Mouse (Mus musculus) CH12.LX (cell line): ENCODE measurements around the gene Glis1. TPM values are rescaled to one million over a fixed set of nuclear protein-coding genes. Genes with fewer than 3 reads are reported as not detected.

Experiments used
- DNase-seq: peaks from one replicate; pipeline ENCODE4 v3.0.0-alpha.2; 2013; ENCODE audit errors: extremely low read depth
- H3K27ac ChIP-seq: 2 replicates; pipeline ENCODE4 v1.5.1; 2012; ENCODE audit warnings: low read depth, mild to moderate bottlenecking, control low read depth, moderate library complexity; ENCODE audit not compliant: insufficient read depth
- H3K27me3 ChIP-seq: replicated peaks from 2 replicates; pipeline ENCODE3; 2012; ENCODE audit warnings: inconsistent platforms
- H3K36me3 ChIP-seq, 2 experiments: replicated peaks in 1 of 2; 2 replicates each; pipeline versions ENCODE3 to v1.6.1; 2012; ENCODE audit warnings: inconsistent platforms in 1 of 2, low read length in 1 of 2, mild to moderate bottlenecking in 1 of 2, mixed read lengths in 1 of 2, moderate library complexity in 1 of 2; ENCODE audit not compliant: control insufficient read depth in 1 of 2, insufficient read depth in 1 of 2
- H3K4me1 ChIP-seq, 2 experiments: 2 replicates each; pipeline ENCODE4 v1.6.1; 2012; ENCODE audit warnings: inconsistent platforms in 1 of 2, moderate library complexity in 1 of 2; ENCODE audit not compliant: insufficient read depth in 2 of 2, control insufficient read depth in 1 of 2
- H3K4me2 ChIP-seq: 2 replicates; pipeline ENCODE4 v1.6.1; 2012; ENCODE audit warnings: low read depth, mild to moderate bottlenecking, control low read depth; ENCODE audit not compliant: poor library complexity, insufficient read depth, severe bottlenecking
- H3K4me3 ChIP-seq, 3 experiments: fragments of 150-350 bp in 1 of 3; sonication (generic) in 1 of 3; replicated peaks in 1 of 3; 2 replicates each; pipeline versions ENCODE3 to v1.5.1; 2011 to 2012; ENCODE audit warnings: low read depth in 2 of 3, low read length in 2 of 3, mild to moderate bottlenecking in 2 of 3, moderate library complexity in 2 of 3, control low read depth in 1 of 3, improper control_type of control experiment in 1 of 3, inconsistent platforms in 1 of 3, mixed read lengths in 1 of 3; ENCODE audit not compliant: poor library complexity in 1 of 3
- H3K79me2 ChIP-seq: replicated peaks from 2 replicates; pipeline ENCODE4 v1.6.1; 2012; ENCODE audit warnings: mild to moderate bottlenecking, moderate library complexity; ENCODE audit not compliant: control insufficient read depth, poor library complexity, insufficient read depth, severe bottlenecking; ENCODE audit errors: extremely low read depth
- H3K9ac ChIP-seq: 2 replicates; pipeline ENCODE4 v1.6.1; 2012; ENCODE audit warnings: low read depth, mild to moderate bottlenecking, control low read depth, moderate library complexity; ENCODE audit not compliant: insufficient read depth
- H3K9me3 ChIP-seq: replicated peaks from 2 replicates; pipeline ENCODE3; 2012; ENCODE audit warnings: low read length, inconsistent platforms, mixed read lengths
- CHD1 ChIP-seq: IDR thresholded peaks from 2 replicates; pipeline ENCODE4 v1.6.1; 2012; ENCODE audit warnings: low read depth, low read length, improper control_type of control experiment, inconsistent platforms
- CHD2 ChIP-seq: IDR thresholded peaks from 2 replicates; pipeline ENCODE4 v1.6.1; 2011; ENCODE audit warnings: low read length, improper control_type of control experiment
- CTCF ChIP-seq, 2 experiments: IDR thresholded peaks in 1 of 2; conservative IDR thresholded peaks in 1 of 2; 2 replicates each; pipeline ENCODE4 v1.5.1; 2011 to 2012; ENCODE audit warnings: low read depth in 2 of 2, low read length in 2 of 2, improper control_type of control experiment in 1 of 2, inconsistent platforms in 1 of 2, mild to moderate bottlenecking in 1 of 2, moderate library complexity in 1 of 2
- E2F4 ChIP-seq: IDR thresholded peaks from 2 replicates; pipeline ENCODE4 v1.6.1; 2011; ENCODE audit warnings: low read depth, low read length, improper control_type of control experiment; ENCODE audit not compliant: insufficient replicate concordance
- GABPA ChIP-seq: IDR thresholded peaks from 2 replicates; pipeline ENCODE4 v1.6.1; 2012; ENCODE audit warnings: low read depth, low read length, improper control_type of control experiment, inconsistent platforms; ENCODE audit not compliant: insufficient replicate concordance
- HCFC1 ChIP-seq: IDR thresholded peaks from 2 replicates; pipeline ENCODE4 v1.6.1; 2012; ENCODE audit warnings: low read depth, mild to moderate bottlenecking, inconsistent platforms, low read length, improper control_type of control experiment
- IRF4 ChIP-seq: IDR thresholded peaks from 2 replicates; pipeline ENCODE4 v1.6.1; 2014; ENCODE audit warnings: low read depth, mild to moderate bottlenecking, inconsistent platforms, low read length, improper control_type of control experiment
- JUN ChIP-seq: IDR thresholded peaks from 2 replicates; pipeline ENCODE4 v1.6.1; 2011; ENCODE audit warnings: low read depth, mild to moderate bottlenecking, low read length, improper control_type of control experiment, moderate library complexity; ENCODE audit not compliant: insufficient read depth
- MAFK ChIP-seq: IDR thresholded peaks from 2 replicates; pipeline ENCODE4 v1.6.1; 2011; ENCODE audit warnings: low read length, improper control_type of control experiment; ENCODE audit not compliant: insufficient replicate concordance
- MAZ ChIP-seq: IDR thresholded peaks from 2 replicates; pipeline ENCODE4 v1.6.1; 2012; ENCODE audit warnings: low read depth, mild to moderate bottlenecking, inconsistent platforms, low read length, improper control_type of control experiment, moderate library complexity
- MXI1 ChIP-seq: IDR thresholded peaks from 2 replicates; pipeline ENCODE4 v1.6.1; 2011; ENCODE audit warnings: mild to moderate bottlenecking, low read depth, low read length, improper control_type of control experiment
- MYC ChIP-seq: IDR thresholded peaks from 2 replicates; pipeline ENCODE4 v1.6.1; 2011; ENCODE audit warnings: low read depth, mild to moderate bottlenecking, improper control_type of control experiment, low read length
- NELFE ChIP-seq: IDR thresholded peaks from 2 replicates; pipeline ENCODE4 v1.6.1; 2011; ENCODE audit warnings: low read depth, low read length, improper control_type of control experiment
- NRF1 ChIP-seq: IDR thresholded peaks from 2 replicates; pipeline ENCODE4 v1.6.1; 2014; ENCODE audit warnings: low read depth, mild to moderate bottlenecking, inconsistent platforms, low read length, improper control_type of control experiment, moderate library complexity
- POLR2AphosphoS2 ChIP-seq: IDR thresholded peaks from 2 replicates; pipeline ENCODE4 v1.6.1; 2011; ENCODE audit warnings: low read depth, low read length, improper control_type of control experiment
- SIN3A ChIP-seq: IDR thresholded peaks from 2 replicates; pipeline ENCODE4 v1.6.1; 2012; ENCODE audit warnings: low read length, improper control_type of control experiment, inconsistent platforms
- SMC3 ChIP-seq: IDR thresholded peaks from 2 replicates; pipeline ENCODE4 v1.6.1; 2011; ENCODE audit warnings: low read depth, low read length, improper control_type of control experiment
- TCF12 ChIP-seq: IDR thresholded peaks from 2 replicates; pipeline ENCODE4 v1.6.1; 2014; ENCODE audit warnings: low read depth, mild to moderate bottlenecking, inconsistent platforms, low read length, improper control_type of control experiment
- UBTF ChIP-seq: IDR thresholded peaks from 2 replicates; pipeline ENCODE4 v1.6.1; 2012; ENCODE audit warnings: low read depth, mild to moderate bottlenecking, inconsistent platforms, low read length, improper control_type of control experiment, moderate library complexity
- USF1 ChIP-seq: IDR thresholded peaks from 2 replicates; pipeline ENCODE4 v1.6.1; 2014; ENCODE audit warnings: low read depth, mild to moderate bottlenecking, inconsistent platforms, low read length, improper control_type of control experiment
- USF2 ChIP-seq: conservative IDR thresholded peaks from 2 replicates; pipeline ENCODE4 v1.6.1; 2011; ENCODE audit warnings: low read depth, low read length, improper control_type of control experiment
- ZC3H11A ChIP-seq: IDR thresholded peaks from 2 replicates; pipeline ENCODE4 v1.6.1; 2012; ENCODE audit warnings: low read depth, mild to moderate bottlenecking, inconsistent platforms, low read length, improper control_type of control experiment
- ZKSCAN1 ChIP-seq: IDR thresholded peaks from 2 replicates; pipeline ENCODE4 v1.6.1; 2012; ENCODE audit warnings: low read depth, inconsistent platforms, low read length, improper control_type of control experiment, borderline replicate concordance
- dilution Hi-C: fragments of 300-500 bp; cut with MboI; formaldehyde crosslinking; loops from 2 replicates; pipeline ENCODE4 v1.14.3; 2020; ENCODE audit warnings: low sequenced_read_pairs; ENCODE audit not compliant: extremely low pct_unique_long_range_greater_than_20kb, extremely low pct_ligation_motif_present
- in situ Hi-C: fragments of 300-500 bp; cut with MboI; formaldehyde crosslinking; loops from 3 replicates; pipeline ENCODE4 v1.14.3; 2019; ENCODE audit warnings: low sequenced_read_pairs, low pct_ligation_motif_present, low pct_unique_long_range_greater_than_20kb, mixed read lengths
- polyA plus RNA-seq: library from polyadenylated mRNA; unstranded; fragments of >175 nt; gene quantifications from 2 replicates; pipeline ENCODE4 v1.2.1, GENCODE M21; 2012; ENCODE audit warnings: low read depth; ENCODE audit not compliant: insufficient read length
- total RNA-seq, 2 experiments: library from RNA; depleted of rRNA; stranded (reverse); fragments of 300-350 nt in 1 of 2; fragments of >200 nt in 1 of 2; gene quantifications; 2 replicates each; pipeline ENCODE4 v1.2.3; 2012 to 2014

Glis1 gene
- total and polyA plus RNA-seq, 3 experiments: 0.08 to 2.2 (median 0.17) TPM

DNA sequence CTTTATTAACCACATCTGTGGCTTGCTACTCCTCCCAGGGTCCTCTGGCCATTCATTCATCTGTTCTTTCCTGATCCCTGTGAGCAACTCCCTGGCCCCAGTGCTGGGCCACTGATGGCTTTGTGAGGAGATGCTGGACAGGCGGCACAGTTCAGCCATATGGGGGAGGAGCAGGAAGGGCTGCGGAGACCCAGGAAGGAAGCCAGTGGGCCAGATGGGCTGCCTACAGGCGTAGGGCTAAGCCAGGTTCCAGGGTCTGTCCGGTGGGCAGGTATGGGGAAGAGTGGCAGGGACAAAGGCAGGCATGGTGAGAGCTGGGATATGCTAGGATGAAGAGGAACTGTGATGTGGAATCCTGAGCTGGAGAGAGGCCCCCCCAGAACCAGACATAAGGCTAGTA lies 193.8 kb downstream of the Glis1 start:
- no peak overlapping the region for H3K4me2 ChIP-seq
- H3K9ac ChIP-seq: no peak overlapping the region
- no peak overlapping the region for H3K4me3 ChIP-seq
- H3K79me2 ChIP-seq: no peaks in the 10 kb centered on the region
- no peaks in the 10 kb centered on the region for H3K27me3 ChIP-seq
- peaks cover 0 to 26% of the 10 kb centered on the region in 2 experiments for H3K36me3 ChIP-seq
- in situ Hi-C loops (no loop called here), dilution Hi-C loops (no loop called here)
- no peaks in the 10 kb centered on the region for H3K9me3 ChIP-seq
- TF ChIP-seq IRF4 (no peak), E2F4 (no peak), USF2 (no peak), SMC3 (no peak)
- DNase-seq: no peak
- H3K27ac ChIP-seq: no peak overlapping the region
- H3K4me1 ChIP-seq: peaks cover 0 to 14% of the 10 kb centered on the region in 2 experiments; a peak in 2 of 4 replicates

DNA sequence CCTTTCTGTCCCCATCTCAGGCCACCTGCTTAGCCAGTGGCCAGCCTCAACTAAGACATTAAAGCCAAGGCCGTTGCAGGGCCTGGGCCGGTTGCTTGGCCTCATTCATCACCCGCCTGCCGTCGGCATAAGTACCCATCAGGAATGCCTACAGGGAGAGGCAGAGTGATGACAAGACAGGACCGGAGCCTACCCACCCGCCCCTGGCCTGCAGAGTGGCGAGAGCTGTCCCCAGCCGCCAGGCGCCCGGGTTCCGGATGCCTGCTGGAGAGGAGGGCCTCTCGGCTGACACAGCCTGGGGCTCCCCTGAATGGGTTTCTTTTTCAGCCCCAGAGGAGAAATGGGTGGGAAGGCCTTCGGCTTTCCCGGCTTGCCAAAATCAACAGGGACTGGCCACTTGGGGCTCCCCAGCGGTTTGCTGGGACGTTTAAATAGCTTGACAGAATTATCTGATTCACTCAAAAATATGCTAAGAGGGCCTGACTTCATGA lies 194.6 kb downstream of the Glis1 start:
- dilution Hi-C loops (no loop called here), in situ Hi-C loops (no loop called here)
- no peak for DNase-seq
- no peak for TF ChIP-seq USF2
- TF ChIP-seq UBTF: no peak
- TF ChIP-seq JUN: no peak
- TF ChIP-seq USF1: no peak
- no peak for TF ChIP-seq NRF1
- TF ChIP-seq NELFE: no peak
- TF ChIP-seq GABPA: no peak
- no peak for TF ChIP-seq SIN3A
- TF ChIP-seq CHD1: no peak
- no peak for TF ChIP-seq ZKSCAN1
- no peak for TF ChIP-seq CHD2
- TF ChIP-seq MAFK: no peak
- no peak for TF ChIP-seq MYC
- TF ChIP-seq CTCF (conservative IDR thresholded peaks at IDR 0.05 in 1 of 2, IDR thresholded peaks at IDR 0.05 in 1 of 2; ENCODE audit: low read depth in 2 of 2, low read length in 2 of 2): no peak
- no peak for TF ChIP-seq MXI1
- TF ChIP-seq POLR2AphosphoS2: no peak
- TF ChIP-seq HCFC1: no peak
- no peak for TF ChIP-seq TCF12
- no peak for TF ChIP-seq ZC3H11A
- TF ChIP-seq MAZ: no peak
- Histone ChIP-seq H3K36me3 (peaks cover 0 to 20% of the 10 kb centered on the region in 2 experiments), H3K27me3 (no peaks in the 10 kb centered on the region), H3K27ac (no peak overlapping the region), H3K9me3 (no peaks in the 10 kb centered on the region), H3K4me1 (peaks cover 0 to 14% of the 10 kb centered on the region in 2 experiments; a peak in 2 of 4 replicates), H3K4me2 (no peak overlapping the region), H3K79me2 (no peaks in the 10 kb centered on the region), H3K4me3 (no peak overlapping the region), H3K9ac (no peak overlapping the region)
